Mouse (Mus musculus): ENCODE measurements around the gene Cyb561d2. TPM values are rescaled to one million over a fixed set of nuclear protein-coding genes. Genes with fewer than 3 reads are reported as not detected.

Cyb561d2 gene
- total and polyA plus RNA-seq, 3 experiments: 37.8 to 38.1 TPM; not detected in 1

- Histone ChIP-seq H3K27me3 (ENCODE audit: control insufficient read depth in 1 of 2, insufficient read depth in 2 of 2, low read length in 2 of 2) (no peaks in the 10 kb centered on the region), H3K36me3 (ENCODE audit: control insufficient read depth in 1 of 2, insufficient read depth in 2 of 2, low read length in 2 of 2) (peaks cover 0 to 22% of the 10 kb centered on the region in 2 experiments; a peak in 2 of 4 replicates), H3K27ac (ENCODE audit: control insufficient read depth, low read depth, low read length) (peak within 1 kb of the TSS; percentile 11; the same call in 1 of the 2 replicates), H3K4me3 (ENCODE audit: control insufficient read depth in 1 of 2, insufficient read depth in 1 of 2, low read depth in 2 of 2, low read length in 2 of 2) (peak within 1 kb of the TSS; percentile 47 to 55), H3K4me1 (ENCODE audit: control insufficient read depth in 1 of 2, insufficient read depth in 2 of 2, low read length in 2 of 2) (peaks cover 10 to 29% of the 10 kb centered on the region in 2 experiments), H3K9me3 (replicated peaks; ENCODE audit: insufficient read depth, low read length) (no peaks in the 10 kb centered on the region), H3K9ac (ENCODE audit: control insufficient read depth, low read depth, low read length, poor library complexity, severe bottlenecking) (peak within 1 kb of the TSS; percentile 67), H3K79me2 (ENCODE audit: control insufficient read depth, insufficient read depth, low read length, poor library complexity) (peaks cover 25% of the 10 kb centered on the region)
- DNase-seq (ENCODE audit: low read depth, low spot score): peak; percentile 80
- no peak for TF ChIP-seq GABPA (IDR thresholded peaks at IDR 0.05; ENCODE audit: low read depth, low read length)
- no peak for TF ChIP-seq MEF2A (IDR thresholded peaks at IDR 0.05; ENCODE audit: extremely low read depth, insufficient replicate concordance, low read depth, low read length, poor library complexity, severe bottlenecking)
- TF ChIP-seq RAD21 (IDR thresholded peaks at IDR 0.05; ENCODE audit: low read depth, low read length): no peak
- 0 out of 2 replicates have a peak, but pooled peaks have one; percentile 22 for TF ChIP-seq NRF1 (IDR thresholded peaks at IDR 0.05; ENCODE audit: insufficient read depth, low read depth, low read length, poor library complexity, severe bottlenecking)
- TF ChIP-seq POLR2AphosphoS5 (IDR thresholded peaks at IDR 0.05; ENCODE audit: borderline replicate concordance, low read depth, low read length): no peak
- no peak for TF ChIP-seq CHD2 (IDR thresholded peaks at IDR 0.05; ENCODE audit: low read length)
- no peak for TF ChIP-seq CTCF (IDR thresholded peaks at IDR 0.05 in 2 of 3, conservative IDR thresholded peaks at IDR 0.05 in 1 of 3; ENCODE audit: control insufficient read depth in 1 of 3, insufficient read depth in 1 of 3, low read depth in 2 of 3, low read length in 3 of 3, poor library complexity in 1 of 3, severe bottlenecking in 1 of 3)
- TF ChIP-seq TBP (IDR thresholded peaks at IDR 0.05; ENCODE audit: low read depth, low read length): 0 out of 2 replicates have a peak, but pooled peaks have one; percentile 17
- TF ChIP-seq POLR2A (IDR thresholded peaks at IDR 0.05; ENCODE audit: control insufficient read depth in 1 of 2, insufficient read depth in 1 of 2, low read depth in 1 of 2, low read length in 2 of 2, poor library complexity in 1 of 2): peak; percentile 54 to 55; a peak in 1 of 4 replicates
- 0 out of 2 replicates have a peak, but pooled peaks have one; percentile 11 for TF ChIP-seq MYC (IDR thresholded peaks at IDR 0.05; ENCODE audit: low read depth, low read length)
- TF ChIP-seq USF1 (IDR thresholded peaks at IDR 0.05; ENCODE audit: low read depth, low read length): no peak
- no peak for TF ChIP-seq ZC3H11A (IDR thresholded peaks at IDR 0.05; ENCODE audit: low read depth, low read length)
- TF ChIP-seq MYB (IDR thresholded peaks at IDR 0.05; ENCODE audit: low read depth, low read length): no peak
- no peak for TF ChIP-seq TAL1 (IDR thresholded peaks at IDR 0.05; ENCODE audit: low read length)
- no peak for TF ChIP-seq KAT2A (conservative IDR thresholded peaks at IDR 0.05; ENCODE audit: low read depth, low read length)
- peak; percentile 66 for TF ChIP-seq MXI1 (IDR thresholded peaks at IDR 0.05; ENCODE audit: low read depth, low read length)
- TF ChIP-seq E2F4 (IDR thresholded peaks at IDR 0.05; ENCODE audit: borderline replicate concordance, low read depth, low read length): no peak
- TF ChIP-seq ELF1 (IDR thresholded peaks at IDR 0.05; ENCODE audit: low read depth, low read length): peak; percentile 32; the same call in 1 of the 2 replicates
- TF ChIP-seq MAFK (IDR thresholded peaks at IDR 0.05; ENCODE audit: borderline replicate concordance, low read depth, low read length): no peak
- no peak for TF ChIP-seq USF2 (IDR thresholded peaks at IDR 0.05; ENCODE audit: borderline replicate concordance in 1 of 2, insufficient read depth in 1 of 2, low read depth in 1 of 2, low read length in 2 of 2)
- no peak for TF ChIP-seq BHLHE40 (IDR thresholded peaks at IDR 0.05; ENCODE audit: borderline replicate concordance, low read depth, low read length)
- TF ChIP-seq UBTF (IDR thresholded peaks at IDR 0.05; ENCODE audit: borderline replicate concordance, insufficient read depth, low read depth, low read length): 0 out of 2 replicates have a peak, but pooled peaks have one; percentile 35
- peak; percentile 74 for TF ChIP-seq MAX (IDR thresholded peaks at IDR 0.05; ENCODE audit: low read length)
- no peak for TF ChIP-seq RCOR1 (IDR thresholded peaks at IDR 0.05; ENCODE audit: low read depth, low read length)
- TF ChIP-seq ETS1 (IDR thresholded peaks at IDR 0.05; ENCODE audit: low read depth, low read length): peak; percentile 72; the same call in 1 of the 2 replicates
These were observed 9.3 kb upstream of the Cyb561d2 start, which contains the start of gene Rassf1 for GRCm38 (mm10) chr9:107551117-107551889. Gene Rassf1 (plus strand): TSS chr9:107551555.

All from MEL (cell line).